Mouse (Mus musculus) embryonic fibroblast, embryonic 13.5 days (primary cell): ENCODE measurements around the gene Tbx21.

Source experiments
- CTCF ChIP-seq: IDR thresholded peaks from 2 replicates; pipeline ENCODE4 v1.5.1; 2011; ENCODE audit warnings: mild to moderate bottlenecking, control low read depth, low read length, moderate library complexity, borderline replicate concordance; ENCODE audit not compliant: insufficient read depth
- POLR2A ChIP-seq: IDR thresholded peaks from 2 replicates; pipeline ENCODE4 v1.6.1; 2011; ENCODE audit warnings: low read depth, mild to moderate bottlenecking, control low read depth, low read length, moderate library complexity

GRCm38 (mm10) chr11:97104091-97104483 is 11.0 kb downstream of the Tbx21 start:
- no peak for TF ChIP-seq CTCF
- TF ChIP-seq POLR2A: no peak
